Mouse (Mus musculus): ENCODE results near the gene Bhlha9.
"Not testable (repeated sequence)": the region's sequence is repeated elsewhere in the genome, so short reads cannot be mapped to it uniquely, and the experiment has no call there.

The Bhlha9 gene

GRCm38 (mm10) chr11:76661790-76662468, 10.3 kb upstream of the Bhlha9 start:
- DNase-seq (ENCODE audit: low read depth, low spot score) = no peak

- DNase-seq (ENCODE audit: low read depth, low spot score) = peak; percentile 67
Observed at GRCm38 (mm10) chr11:76666002-76666649, 6.1 kb upstream of the Bhlha9 start.

GRCm38 (mm10) chr11:76667807-76668206, 4.5 kb upstream of the Bhlha9 start:
- DNase-seq (ENCODE audit: low read depth, low spot score) = no peak

- DNase-seq (ENCODE audit: low read depth, low spot score) = peak; percentile 89
Observed at GRCm38 (mm10) chr11:76672561-76673384, 503 bp downstream of the Bhlha9 start.

GRCm38 (mm10) chr11:76674199-76674598, 1.9 kb downstream of the Bhlha9 start:
- DNase-seq (ENCODE audit: low read depth, low spot score) = peak; percentile 81

GRCm38 (mm10) chr11:76674704-76675103, 2.4 kb downstream of the Bhlha9 start:
- DNase-seq (ENCODE audit: low read depth, low spot score) = peak; percentile 65

- not testable (repeated sequence) for DNase-seq (ENCODE audit: low read depth, low spot score)
Observed at GRCm38 (mm10) chr11:76679508-76679907, 7.2 kb downstream of the Bhlha9 start, which contains the start of gene Trarg1. Trarg1 (plus strand) TSS chr11:76679808.

- DNase-seq (ENCODE audit: low read depth, low spot score) = no peak
Observed at GRCm38 (mm10) chr11:76685604-76686003, 13.3 kb downstream of the Bhlha9 start.

- DNase-seq (ENCODE audit: low read depth, low spot score) = no peak
Observed at GRCm38 (mm10) chr11:76692096-76692495, 19.8 kb downstream of the Bhlha9 start.

- DNase-seq (ENCODE audit: low read depth, low spot score) = peak; percentile 79
Observed at GRCm38 (mm10) chr11:76695810-76696209, 23.5 kb downstream of the Bhlha9 start.

- DNase-seq (ENCODE audit: low read depth, low spot score) = no peak
Observed at GRCm38 (mm10) chr11:76699626-76700025, 27.4 kb downstream of the Bhlha9 start.

- DNase-seq (ENCODE audit: low read depth, low spot score) = no peak
Observed at GRCm38 (mm10) chr11:76707656-76708055, 35.4 kb downstream of the Bhlha9 start.

GRCm38 (mm10) chr11:76708066-76708465, 35.8 kb downstream of the Bhlha9 start:
- DNase-seq (ENCODE audit: low read depth, low spot score) = no peak

GRCm38 (mm10) chr11:76708881-76709280, 36.6 kb downstream of the Bhlha9 start:
- DNase-seq (ENCODE audit: low read depth, low spot score) = no peak

GRCm38 (mm10) chr11:76709625-76710452, 37.6 kb downstream of the Bhlha9 start:
- no peak for DNase-seq (ENCODE audit: low read depth, low spot score)

GRCm38 (mm10) chr11:76717000-76717399, 44.7 kb downstream of the Bhlha9 start:
- DNase-seq (ENCODE audit: low read depth, low spot score) = no peak
